21 mouse cellular contexts compared by ENCODE assay signal in the genomic region with DNA sequence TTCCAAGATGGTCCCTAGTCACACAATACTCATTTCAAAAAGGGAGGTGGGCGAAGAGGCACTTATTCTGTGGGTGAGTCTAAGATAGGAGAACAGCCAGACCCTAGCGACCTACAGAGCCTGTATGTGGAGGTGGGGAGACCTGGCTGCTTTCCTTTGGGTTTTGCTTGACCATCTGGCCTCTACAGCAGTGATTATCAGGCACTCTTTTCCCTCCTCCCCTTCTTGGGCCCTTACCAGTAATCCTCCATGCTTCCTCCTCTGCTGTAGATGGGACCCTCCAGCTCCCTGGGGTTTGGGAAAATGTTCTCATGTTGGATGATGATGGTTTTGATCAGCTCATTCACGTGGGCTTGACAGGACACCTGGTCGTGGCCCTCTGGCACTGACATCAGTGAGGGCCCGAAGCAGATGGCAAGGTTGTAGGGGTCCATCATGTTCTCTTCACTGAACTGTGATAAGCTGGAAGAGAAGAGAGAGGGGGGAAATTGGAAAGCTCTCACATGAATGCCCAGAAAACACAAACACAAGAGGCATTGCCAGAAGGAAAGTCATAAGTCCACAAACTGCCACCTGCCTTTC. TPM values are rescaled to one million over a fixed set of nuclear protein-coding genes. Genes with fewer than 3 reads are reported as not detected.
DNase-seq lines count a peak whose midpoint lies in the region; ATAC-seq and TF ChIP-seq lines count a peak whose summit lies in the region.
"Had no signal": no experiment of that assay in that cellular context is flagged by ENCODE, and none has a peak within 500 bp of the region (broad histone marks: within the 10 kb centered on the region; RNA-seq: fewer than 3 reads in every experiment).

No protein-coding gene starts in this region.

- peak overlapping the region; percentile 29; the same call in 1 of the 2 replicates for H3K27ac ChIP-seq in limb, embryonic 12.5 days
- H3K27ac ChIP-seq in limb, embryonic 10.5 days = no peak overlapping the region
- H3K27ac ChIP-seq in cerebellum, adult 2 months (ENCODE audit: insufficient read depth, low read length) = peak overlapping the region; percentile 92
- H3K27ac ChIP-seq: embryonic facial prominence, embryonic 12.5 days; liver, embryonic 14.5 days; stomach, postnatal 0 days had no signal

- TF ChIP-seq CTCF in cerebellum, adult 2 months (IDR thresholded peaks at IDR 0.05; ENCODE audit: borderline replicate concordance, insufficient read depth, low read depth, low read length) = no peak

- no peaks in the 10 kb centered on the region for H3K27me3 ChIP-seq in limb, embryonic 12.5 days
- no peaks in the 10 kb centered on the region for H3K27me3 ChIP-seq in limb, embryonic 10.5 days (ENCODE audit: low read depth, poor library complexity, severe bottlenecking)
- H3K27me3 ChIP-seq in cerebellum, adult 2 months (ENCODE audit: control insufficient read depth, insufficient read depth, low read length) = no peaks in the 10 kb centered on the region
- H3K27me3 ChIP-seq: embryonic facial prominence, embryonic 12.5 days had no signal

- 93% methylated on average over 5 of the region's 5 CpGs for WGBS in limb, embryonic 12.5 days
- WGBS in limb, embryonic 10.5 days = 91% methylated on average over 5 of the region's 5 CpGs
- WGBS in cerebellum, adult 2 months = 12% methylated on average over 5 of the region's 5 CpGs

- H3K4me2 ChIP-seq in limb, embryonic 12.5 days = no peak overlapping the region
- H3K4me2 ChIP-seq: embryonic facial prominence, embryonic 12.5 days; lung, embryonic 14.5 days had no signal

- peaks cover 54% of the 10 kb centered on the region for H3K36me3 ChIP-seq in limb, embryonic 12.5 days
- H3K36me3 ChIP-seq in limb, embryonic 10.5 days = peaks cover 56% of the 10 kb centered on the region

- H3K9ac ChIP-seq in limb, embryonic 12.5 days (replicated peaks) = no peak overlapping the region
- H3K9ac ChIP-seq: embryonic facial prominence, embryonic 12.5 days; liver, embryonic 14.5 days; lung, embryonic 14.5 days had no signal

- no peaks in the 10 kb centered on the region for H3K4me1 ChIP-seq in limb, embryonic 12.5 days (replicated peaks)
- H3K4me1 ChIP-seq in limb, embryonic 10.5 days = peaks cover 8% of the 10 kb centered on the region; the same call in 1 of the 2 replicates
- peaks cover 21% of the 10 kb centered on the region; the same call in 1 of the 2 replicates for H3K4me1 ChIP-seq in cerebellum, adult 2 months (ENCODE audit: control insufficient read depth, insufficient read depth, low read length)

- peak; percentile 74 for DNase-seq in heart, adult 11 months
- DNase-seq in heart, postnatal 4 days = no peak
- no peak for DNase-seq in limb, embryonic 10.5 days (ENCODE audit: low spot score)
- peak; percentile 95 to 99 for DNase-seq in cerebellum, adult 2 months
- DNase-seq in cerebellum, postnatal 25 days = peak; percentile 95 to 96
- DNase-seq in lung, postnatal 14 days = no peak
- DNase-seq in urinary bladder, postnatal 14 days (ENCODE audit: low spot score) = no peak
- DNase-seq: adrenal gland, adult 8-10 months; gastrocnemius, postnatal 36 days; kidney, adult 2 months; kidney, postnatal 10 days; lung, embryonic 14.5 days; lung, postnatal 4 days; thymus, adult 2 months; thymus, postnatal 4 days had no signal

- ATAC-seq in limb, embryonic 12.5 days (ENCODE audit: insufficient number of reproducible peaks, insufficient read depth, low FRiP score, low TSS enrichment, low read depth) = no peak
- ATAC-seq: activated CD4-positive, CD25-positive, alpha-beta regulatory T cell, adult 4 months; midbrain, embryonic 16.5 days had no signal

- H3K9me3 ChIP-seq in limb, embryonic 12.5 days = no peaks in the 10 kb centered on the region
- no peaks in the 10 kb centered on the region for H3K9me3 ChIP-seq in limb, embryonic 10.5 days (replicated peaks)
- H3K9me3 ChIP-seq: embryonic facial prominence, embryonic 12.5 days had no signal

- TF ChIP-seq POLR2A in cerebellum, adult 2 months (IDR thresholded peaks at IDR 0.05; ENCODE audit: borderline replicate concordance, insufficient read depth, low read length) = no peak

- no peak overlapping the region for H3K4me3 ChIP-seq in limb, embryonic 12.5 days (replicated peaks)
- H3K4me3 ChIP-seq in limb, embryonic 10.5 days = no peak overlapping the region
- H3K4me3 ChIP-seq in cerebellum, adult 2 months (replicated peaks; ENCODE audit: insufficient read depth, low read depth, low read length) = no peak overlapping the region
- H3K4me3 ChIP-seq: embryonic facial prominence, embryonic 12.5 days had no signal

RNA-seq across cellular contexts. Expression of a gene that starts 30.9 kb away (rescaled TPM):
- 1 to 10 TPM; 2.9 to 3.0 TPM for total RNA-seq in heart, postnatal 4 days (2021)
- 2.3 and 2.8 TPM in 2 replicates for polyA plus RNA-seq in limb, embryonic 12.5 days (2016; fragmentation: Nextera tagmentation; extraction: Ambion mirVana)
- polyA plus RNA-seq in limb, embryonic 10.5 days (2016; fragmentation: Nextera tagmentation; extraction: Ambion mirVana) = 1.3 TPM in 2 replicates
- 1.5 and 1.8 TPM in 2 replicates for polyA plus RNA-seq in cerebellum, adult 2 months (2012; rRNA removed)

Comparison
In these comparisons a context has a peak if more than half of its experiments do, and no peak if none do; other contexts are left out.
1. DNase-seq: peak in heart, adult 11 months (single experiment), cerebellum, adult 2 months (2 of 2) and cerebellum, postnatal 25 days (2 of 2); none in heart, postnatal 4 days (single experiment), limb, embryonic 10.5 days (single experiment), lung, postnatal 14 days (single experiment) and urinary bladder, postnatal 14 days (single experiment).